Mouse (Mus musculus) MEL (cell line): Measurements from ENCODE around the gene Cnst.
A peak's percentile ranks its signal among the peaks of the same experiment; 100 is the strongest.

ENCODE experiments used
- CTCF ChIP-seq, 3 experiments: IDR thresholded peaks in 2 of 3; conservative IDR thresholded peaks in 1 of 3; 2 replicates each; pipeline ENCODE4 v1.5.1; 2011 to 2012; ENCODE audit warnings: low read length in 3 of 3, low read depth in 2 of 3, mild to moderate bottlenecking in 2 of 3, improper control_type of control experiment in 1 of 3, inconsistent platforms in 1 of 3, mixed read lengths in 1 of 3, moderate library complexity in 1 of 3; ENCODE audit not compliant: control insufficient read depth in 1 of 3, insufficient read depth in 1 of 3, poor library complexity in 1 of 3, severe bottlenecking in 1 of 3
- ELF1 ChIP-seq: IDR thresholded peaks from 2 replicates; pipeline ENCODE4 v1.6.1; 2014; ENCODE audit warnings: low read depth, mild to moderate bottlenecking, inconsistent platforms, low read length, improper control_type of control experiment, moderate library complexity
- GATA1 ChIP-seq: IDR thresholded peaks from 2 replicates; pipeline ENCODE4 v1.6.1; 2011; ENCODE audit warnings: low read depth, low read length, improper control_type of control experiment
- POLR2A ChIP-seq, 2 experiments: IDR thresholded peaks; 2 replicates each; pipeline ENCODE4 v1.6.1; 2011 to 2012; ENCODE audit warnings: low read length in 2 of 2, mild to moderate bottlenecking in 2 of 2, control low read depth in 1 of 2, improper control_type of control experiment in 1 of 2, low read depth in 1 of 2, moderate library complexity in 1 of 2; ENCODE audit not compliant: control insufficient read depth in 1 of 2, insufficient read depth in 1 of 2, poor library complexity in 1 of 2
- ZMIZ1 ChIP-seq: IDR thresholded peaks from 2 replicates; pipeline ENCODE4 v1.6.1; 2012; ENCODE audit warnings: low read depth, mild to moderate bottlenecking, inconsistent platforms, low read length, improper control_type of control experiment, moderate library complexity

DNA sequence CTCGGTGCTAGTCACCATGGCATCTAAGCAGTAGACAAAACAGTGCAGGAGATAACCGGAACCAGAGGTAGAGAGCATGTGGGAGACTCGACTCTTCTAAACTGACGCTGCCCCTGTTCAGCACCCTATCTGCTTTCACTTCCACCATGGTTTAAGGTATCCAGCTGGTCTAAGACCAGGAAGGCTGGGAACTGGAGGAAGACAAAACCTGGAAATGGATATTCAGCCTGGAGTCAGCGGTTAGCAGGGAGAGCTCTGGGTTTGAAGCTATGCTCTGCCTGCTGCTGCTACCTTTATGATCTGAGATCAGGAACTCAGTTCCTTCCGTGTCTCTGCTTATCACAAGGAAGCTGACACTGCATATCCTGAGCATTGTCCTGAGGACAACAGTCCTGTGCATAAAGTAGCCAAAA lies 35.9 kb downstream of the Cnst start:
- TF ChIP-seq POLR2A (IDR thresholded peaks at IDR 0.05; ENCODE audit: control insufficient read depth in 1 of 2, insufficient read depth in 1 of 2, low read depth in 1 of 2, low read length in 2 of 2, poor library complexity in 1 of 2): peak in 1 of 2 experiments; percentile 62; a peak in 1 of 4 replicates
- no peak; the same call in 1 of the 2 replicates for TF ChIP-seq ZMIZ1
- TF ChIP-seq CTCF (IDR thresholded peaks at IDR 0.05 in 2 of 3, conservative IDR thresholded peaks at IDR 0.05 in 1 of 3; ENCODE audit: control insufficient read depth in 1 of 3, insufficient read depth in 1 of 3, low read depth in 2 of 3, low read length in 3 of 3, poor library complexity in 1 of 3, severe bottlenecking in 1 of 3): no peak
- TF ChIP-seq GATA1: peak; percentile 75
- TF ChIP-seq ELF1: peak; percentile 54; the same call in 1 of the 2 replicates
